Mouse (Mus musculus) adipose tissue, adult 10 weeks (tissue): Measurements from ENCODE around the gene Zcchc13. TPM values are rescaled to one million over a fixed set of nuclear protein-coding genes. Genes with fewer than 3 reads are reported as not detected.

ENCODE experiments used
- polyA plus RNA-seq: library from polyadenylated mRNA; stranded (reverse); fragments of 350-450 nt; fragmentation: Illumina TruSeq; extraction: RNeasy Lipid Tissue Mini Kit (QIAGEN cat#74804); gene quantifications from one replicate; pipeline ENCODE4 v1.2.3, GENCODE M21; 2014; ENCODE audit warnings: low read depth, low replicate concordance

The Zcchc13 gene
- 1.7 TPM for polyA plus RNA-seq

GRCm38 (mm10) chrX:103630303-103630702, at the start of gene Zcchc13:
TSS of gene Zcchc13 (plus strand) at chrX:103630586.

Other genes with a start within 250 kb of the Zcchc13 start
- 1.3 TPM for gene Tsx, start 216.1 kb upstream of the Zcchc13 start, polyA plus RNA-seq
- gene Gm26992, start 208.6 kb upstream of the Zcchc13 start, polyA plus RNA-seq = not detected
- gene Slc16a2, start 191.4 kb downstream of the Zcchc13 start, polyA plus RNA-seq = 41.0 TPM